Mouse (Mus musculus) spleen, adult 2 months (tissue): Measurements from ENCODE around the gene Dck. TPM values are rescaled to one million over a fixed set of nuclear protein-coding genes. Genes with fewer than 3 reads are reported as not detected.
"Not testable (repeated sequence)": the region's sequence is repeated elsewhere in the genome, so short reads cannot be mapped to it uniquely, and the experiment has no call there.

Experiments
- DNase-seq, 2 experiments: peaks; one replicate each; pipeline versions ENCODE4 v3.0.0 to v3.0.0-alpha.2; 2012 to 2021; ENCODE audit warnings: low spot score in 2 of 2, low read depth in 1 of 2
- H3K27ac ChIP-seq: fragments of 200-500 bp; 2 replicates; pipeline ENCODE4 v1.5.1; 2012; ENCODE audit warnings: low read length, inconsistent platforms; ENCODE audit not compliant: insufficient read depth
- H3K27me3 ChIP-seq: fragments of 200-500 bp; 2 replicates; pipeline ENCODE4 v1.6.1; 2012; ENCODE audit warnings: mild to moderate bottlenecking, moderate library complexity, low read length, inconsistent platforms; ENCODE audit not compliant: control insufficient read depth, insufficient read depth
- H3K36me3 ChIP-seq: fragments of 200-500 bp; 2 replicates; pipeline ENCODE4 v1.6.1; 2012; ENCODE audit warnings: mild to moderate bottlenecking, low read length, inconsistent platforms; ENCODE audit not compliant: control insufficient read depth, insufficient read depth
- H3K4me1 ChIP-seq: fragments of 200-500 bp; 2 replicates; pipeline ENCODE4 v1.6.1; 2011; ENCODE audit warnings: inconsistent platforms; ENCODE audit not compliant: control insufficient read depth, insufficient read depth, insufficient read length
- H3K4me3 ChIP-seq: fragments of 200-500 bp; 2 replicates; pipeline ENCODE4 v1.5.1; 2011; ENCODE audit warnings: mild to moderate bottlenecking, inconsistent platforms; ENCODE audit not compliant: insufficient read depth, insufficient read length; ENCODE audit errors: extremely low read depth
- CTCF ChIP-seq: fragments of 200-500 bp; IDR thresholded peaks from 2 replicates; pipeline ENCODE4 v1.5.1; 2011; ENCODE audit warnings: mild to moderate bottlenecking, inconsistent platforms; ENCODE audit not compliant: insufficient read depth, insufficient read length, insufficient replicate concordance; ENCODE audit errors: extremely low read depth
- POLR2A ChIP-seq: fragments of 200-500 bp; IDR thresholded peaks from 2 replicates; pipeline ENCODE4 v1.6.1; 2011; ENCODE audit warnings: low read depth, low read length, inconsistent platforms
- WGBS: fragments of 180-500 bp; shearing (Covaris S2); methylation state at CpG from one replicate; pipeline ENCODE4 v1.1.7; 2018; 5-methylcytosine and 5-hydroxymethylcytosine counted together
- polyA plus RNA-seq: library from polyadenylated mRNA; depleted of rRNA; stranded (reverse); fragments of >200 nt; gene quantifications from 2 replicates; pipeline ENCODE4 v1.2.3, GENCODE M21; 2012

Gene Dck
- polyA plus RNA-seq, 1 experiment: 6.7 TPM

- TF ChIP-seq CTCF (no peak), POLR2A (no peak)
- H3K4me1 ChIP-seq: peaks cover 5% of the 10 kb centered on the region; the same call in 1 of the 2 replicates
- no peak overlapping the region for H3K4me3 ChIP-seq
- 33% methylated on average over 3 of the region's 3 CpGs for WGBS
- H3K27ac ChIP-seq: no peak overlapping the region
- no peaks in the 10 kb centered on the region for H3K27me3 ChIP-seq
- no peak for DNase-seq
- H3K36me3 ChIP-seq: no peaks in the 10 kb centered on the region
Measured at GRCm38 (mm10) chr5:88727593-88728144, 37.1 kb upstream of the Dck start.

DNA sequence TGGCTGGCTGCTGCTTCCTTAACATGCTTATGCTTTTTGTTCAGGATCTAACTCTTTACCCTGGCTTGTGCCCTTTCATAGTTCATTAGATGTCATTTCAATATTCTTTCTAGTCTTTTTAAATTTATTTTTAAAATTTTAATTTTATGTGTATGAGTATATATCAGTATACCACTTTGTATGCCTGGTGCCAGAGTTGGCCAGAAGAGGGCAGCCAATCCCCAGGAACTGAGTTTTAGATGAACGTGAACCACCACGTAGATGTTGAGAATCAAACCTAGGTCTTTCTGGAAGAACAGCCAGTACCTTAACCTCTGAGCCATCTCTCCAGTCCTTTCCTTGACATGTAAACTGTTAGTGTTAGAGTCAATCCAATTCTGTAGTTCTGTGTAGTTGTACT is 30.0 kb upstream of the Dck start:
- H3K27ac ChIP-seq: no peak overlapping the region
- H3K36me3 ChIP-seq: no peaks in the 10 kb centered on the region
- H3K27me3 ChIP-seq: no peaks in the 10 kb centered on the region
- 81% methylated on average over 2 of the region's 2 CpGs for WGBS
- H3K4me1 ChIP-seq: no peaks in the 10 kb centered on the region
- peak in 1 of 2 experiments; percentile 26 for DNase-seq
- TF ChIP-seq POLR2A (no peak), CTCF (peak; percentile 3; the same call in 1 of the 2 replicates)
- H3K4me3 ChIP-seq: no peak overlapping the region

GRCm38 (mm10) chr5:88741065-88741464 is 23.7 kb upstream of the Dck start:
- not testable (repeated sequence) for H3K36me3 ChIP-seq, H3K27me3 ChIP-seq, H3K27ac ChIP-seq, DNase-seq, H3K4me1 ChIP-seq, H3K4me3 ChIP-seq
- 96% methylated on average over 1 of the region's 1 CpGs for WGBS

GRCm38 (mm10) chr5:88747774-88748173 is 17.0 kb upstream of the Dck start:
- H3K27ac ChIP-seq: no peak overlapping the region
- peaks cover 9% of the 10 kb centered on the region for H3K36me3 ChIP-seq
- WGBS: 98% methylated on average over 1 of the region's 1 CpGs
- no peak for DNase-seq
- H3K4me1 ChIP-seq: no peaks in the 10 kb centered on the region
- H3K4me3 ChIP-seq: no peak overlapping the region
- H3K27me3 ChIP-seq: no peaks in the 10 kb centered on the region
- TF ChIP-seq POLR2A (no peak), CTCF (no peak)

DNA sequence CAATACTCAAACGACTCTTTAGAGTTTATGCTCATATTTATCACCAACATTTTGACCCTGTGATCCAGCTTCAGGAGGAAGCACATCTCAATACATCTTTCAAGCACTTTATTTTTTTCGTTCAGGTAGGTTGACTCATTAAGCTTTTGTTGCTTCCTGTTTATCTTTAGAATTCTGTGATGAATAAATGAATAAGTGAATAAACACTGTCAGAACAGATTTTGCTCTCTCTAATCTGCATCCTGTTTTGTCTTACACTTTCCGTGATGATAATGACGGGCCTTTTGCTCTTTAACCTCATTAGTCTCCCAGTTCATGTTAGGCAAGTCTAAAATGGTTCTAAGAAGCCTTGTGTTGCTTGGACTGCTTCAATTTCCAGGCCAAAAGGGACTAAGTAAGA is 11.6 kb upstream of the Dck start:
- H3K27me3 ChIP-seq: no peaks in the 10 kb centered on the region
- no peak overlapping the region for H3K4me3 ChIP-seq
- no peak overlapping the region for H3K27ac ChIP-seq
- H3K36me3 ChIP-seq: peaks cover 9% of the 10 kb centered on the region
- 91% methylated on average over 4 of the region's 4 CpGs for WGBS
- no peaks in the 10 kb centered on the region for H3K4me1 ChIP-seq
- TF ChIP-seq CTCF: no peak
- no peak for TF ChIP-seq POLR2A
- no peak for DNase-seq

DNA sequence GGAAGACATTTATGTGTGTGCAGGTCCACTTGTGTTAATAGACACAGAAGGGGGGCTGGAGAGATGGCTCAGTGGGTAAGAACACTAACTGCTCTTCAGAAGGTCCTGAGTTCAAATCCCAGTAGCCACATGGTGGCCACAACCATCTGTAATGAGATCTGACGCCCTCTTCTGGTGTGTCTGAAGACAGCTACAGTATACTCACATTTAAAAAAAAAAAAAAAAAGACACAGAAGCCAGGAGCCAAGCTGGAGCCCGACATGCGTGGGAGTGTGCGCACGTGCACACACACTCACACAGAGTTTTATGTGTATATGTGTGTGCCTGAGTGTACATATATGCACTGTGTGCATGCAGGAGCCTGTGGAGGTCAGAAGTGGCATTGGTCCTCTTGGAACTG is 2.2 kb upstream of the Dck start:
- H3K4me3 ChIP-seq: no peak overlapping the region
- WGBS: 95% methylated on average over 5 of the region's 5 CpGs
- TF ChIP-seq POLR2A (no peak), CTCF (no peak)
- DNase-seq: no peak
- no peaks in the 10 kb centered on the region for H3K27me3 ChIP-seq
- H3K4me1 ChIP-seq: peaks cover 4% of the 10 kb centered on the region; the same call in 1 of the 2 replicates
- no peak overlapping the region for H3K27ac ChIP-seq
- H3K36me3 ChIP-seq: no peaks in the 10 kb centered on the region; the same call in 1 of the 2 replicates

GRCm38 (mm10) chr5:88764430-88764986 is 288 bp upstream of the Dck start:
- Histone ChIP-seq H3K4me3 (peak overlapping the region; percentile 98), H3K27ac (no peak overlapping the region), H3K27me3 (no peaks in the 10 kb centered on the region), H3K4me1 (peaks cover 6% of the 10 kb centered on the region; the same call in 1 of the 2 replicates), H3K36me3 (no peaks in the 10 kb centered on the region; the same call in 1 of the 2 replicates)
- DNase-seq: no peak
- 1% methylated on average over 23 of the region's 23 CpGs for WGBS
- TF ChIP-seq POLR2A: no peak
- no peak for TF ChIP-seq CTCF
